In genomic region chr1:54867226-54867625, GRCm38 (mm10) we compare ENCODE assay signal across 11 mouse cellular contexts. TPM values are rescaled to one million over a fixed set of nuclear protein-coding genes. Genes with fewer than 3 reads are reported as not detected.
DNase-seq lines count a peak whose midpoint lies in the region; ATAC-seq and TF ChIP-seq lines count a peak whose summit lies in the region.
"Had no signal": no experiment of that assay in that cellular context is flagged by ENCODE, and none has a peak within 500 bp of the region (broad histone marks: within the 10 kb centered on the region; RNA-seq: fewer than 3 reads in every experiment).

No protein-coding gene starts in this region.

- 0 out of 2 replicates have a peak overlapping the region, but pooled peaks have one; percentile 11 for H3K9ac ChIP-seq in embryonic facial prominence, embryonic 11.5 days (replicated peaks; ENCODE audit: low read length)
- H3K9ac ChIP-seq in hindbrain, postnatal 0 days (replicated peaks; ENCODE audit: low read length), result no peak overlapping the region

- DNase-seq in heart, adult 8-10 months (ENCODE audit: low spot score), result peak; percentile 41
- DNase-seq in heart, embryonic 10.5 days (ENCODE audit: low spot score), result no peak
- DNase-seq in kidney, postnatal 14 days, result peak; percentile 32
- DNase-seq in kidney, adult 9 months, result no peak
- no peak for DNase-seq in embryonic facial prominence, embryonic 11.5 days (ENCODE audit: low spot score)
- no peak for DNase-seq in hindbrain, postnatal 0 days (ENCODE audit: low spot score)
- no peak for DNase-seq in right cerebral cortex, postnatal 25 days
- DNase-seq in urinary bladder, postnatal 36 days (ENCODE audit: low spot score in 2 of 2), result no peak
- DNase-seq: adrenal gland, postnatal 14 days had no signal

- no peaks in the 10 kb centered on the region for H3K36me3 ChIP-seq in heart, embryonic 10.5 days
- H3K36me3 ChIP-seq in embryonic facial prominence, embryonic 11.5 days (replicated peaks; ENCODE audit: control insufficient read depth, insufficient read depth, low read depth, low read length), result no peaks in the 10 kb centered on the region
- H3K36me3 ChIP-seq in hindbrain, postnatal 0 days (ENCODE audit: insufficient read depth, low read length), result no peaks in the 10 kb centered on the region

- no peak for TF ChIP-seq CTCF in hindbrain, postnatal 0 days (IDR thresholded peaks at IDR 0.05; ENCODE audit: low read depth)

- H3K9me3 ChIP-seq in heart, embryonic 10.5 days, result no peaks in the 10 kb centered on the region
- no peaks in the 10 kb centered on the region for H3K9me3 ChIP-seq in embryonic facial prominence, embryonic 11.5 days (replicated peaks; ENCODE audit: control insufficient read depth, low read length)
- H3K9me3 ChIP-seq in hindbrain, postnatal 0 days (ENCODE audit: low read length), result no peaks in the 10 kb centered on the region

- H3K4me3 ChIP-seq in heart, embryonic 10.5 days, result no peak overlapping the region
- H3K4me3 ChIP-seq in embryonic facial prominence, embryonic 11.5 days (ENCODE audit: low read depth, low read length), result no peak overlapping the region
- no peak overlapping the region for H3K4me3 ChIP-seq in hindbrain, postnatal 0 days (ENCODE audit: low read length)

- no peaks in the 10 kb centered on the region for H3K27me3 ChIP-seq in heart, embryonic 10.5 days (ENCODE audit: insufficient read depth, poor library complexity, severe bottlenecking)
- no peaks in the 10 kb centered on the region for H3K27me3 ChIP-seq in embryonic facial prominence, embryonic 11.5 days (ENCODE audit: control insufficient read depth, insufficient read depth, low read length)
- no peaks in the 10 kb centered on the region for H3K27me3 ChIP-seq in hindbrain, postnatal 0 days (ENCODE audit: insufficient read depth, low read length)

- 45% methylated on average over 4 of the region's 4 CpGs for WGBS in heart, embryonic 10.5 days
- WGBS in embryonic facial prominence, embryonic 11.5 days, result 19% methylated on average over 4 of the region's 4 CpGs
- WGBS in hindbrain, postnatal 0 days, result 51% methylated on average over 4 of the region's 4 CpGs

- no peak overlapping the region for H3K27ac ChIP-seq in heart, embryonic 10.5 days
- no peak overlapping the region for H3K27ac ChIP-seq in embryonic facial prominence, embryonic 11.5 days (replicated peaks; ENCODE audit: low read depth, low read length)
- H3K27ac ChIP-seq in hindbrain, postnatal 0 days, result peak overlapping the region; percentile 3; the same call in 1 of the 2 replicates
- H3K27ac ChIP-seq: macrophage had no signal

- H3K4me1 ChIP-seq in heart, embryonic 10.5 days, result peaks cover 27% of the 10 kb centered on the region
- no peaks in the 10 kb centered on the region for H3K4me1 ChIP-seq in embryonic facial prominence, embryonic 11.5 days (ENCODE audit: control insufficient read depth, insufficient read depth, low read length)
- 0 out of 2 replicates have a peak, but pooled peaks cover 7% of the 10 kb centered on the region for H3K4me1 ChIP-seq in hindbrain, postnatal 0 days (ENCODE audit: insufficient read depth, low read length)

- no peak for ATAC-seq in embryonic facial prominence, embryonic 11.5 days (replicated peaks; ENCODE audit: insufficient number of reproducible peaks, low FRiP score, low TSS enrichment, low read depth)
- no peak for ATAC-seq in hindbrain, postnatal 0 days
- ATAC-seq: CD4-positive, CD25-positive, alpha-beta regulatory T cell, adult 4 months had no signal

- H3K4me2 ChIP-seq in embryonic facial prominence, embryonic 11.5 days (ENCODE audit: low read depth, low read length), result no peak overlapping the region
- H3K4me2 ChIP-seq in hindbrain, postnatal 0 days (ENCODE audit: low read depth, low read length), result no peak overlapping the region

RNA-seq across cellular contexts. Expression of gene Ankrd44, which starts 59.0 kb away (rescaled TPM):
- total RNA-seq in heart, adult 8-10 months (2022), result 10 to 100 TPM in 1 of 4 experiments, 1 to 10 TPM in 3; 6.9 to 13.4 (median 8.3) TPM
- polyA plus RNA-seq in heart, embryonic 10.5 days (2016; fragmentation: Nextera tagmentation; extraction: Ambion mirVana), result 10.9 and 11.9 TPM in 2 replicates
- polyA plus RNA-seq in embryonic facial prominence, embryonic 11.5 days (2014; fragmentation: Nextera tagmentation; extraction: Ambion mirVana), result 24.3 and 24.4 TPM in 2 replicates
- 41.9 and 82.9 TPM in 2 replicates for total RNA-seq in hindbrain, postnatal 0 days (2014; rRNA removed)
- polyA plus RNA-seq in hindbrain, postnatal 0 days (2015; fragmentation: Nextera tagmentation; extraction: Ambion mirVana), result 13.7 and 13.8 TPM in 2 replicates

Comparison
In these comparisons a context has a peak if more than half of its experiments do, and no peak if none do; other contexts are left out.
1. DNase-seq: peak in heart, adult 8-10 months (single experiment) and kidney, postnatal 14 days (single experiment); none in heart, embryonic 10.5 days (single experiment), kidney, adult 9 months (single experiment), embryonic facial prominence, embryonic 11.5 days (single experiment), hindbrain, postnatal 0 days (single experiment), right cerebral cortex, postnatal 25 days (single experiment) and urinary bladder, postnatal 36 days (0 of 2).